Mouse (Mus musculus) liver, embryonic 11.5 days (tissue): ENCODE measurements around the gene Wnt5a. TPM values are rescaled to one million over a fixed set of nuclear protein-coding genes. Genes with fewer than 3 reads are reported as not detected.

ENCODE experiments used
- ATAC-seq: fragments of 200-750 bp; cut with Nextera tagmentation; replicated peaks from 2 replicates; pipeline ENCODE4 v1.8.0; 2017; ENCODE audit warnings: moderate number of reproducible peaks, mild to moderate bottlenecking, moderate TSS enrichment, moderate library complexity; ENCODE audit not compliant: low FRiP score
- DNase-seq: peaks from one replicate; pipeline ENCODE4 v3.0.0-alpha.2; 2017; ENCODE audit warnings: low spot score
- H3K27ac ChIP-seq: fragments of 300-500 bp; sonication (generic); 2 replicates; pipeline ENCODE4 v1.5.1; 2014; ENCODE audit warnings: mild to moderate bottlenecking, low read depth, low read length, control low read depth
- H3K27me3 ChIP-seq: fragments of 300-500 bp; sonication (generic); replicated peaks from 2 replicates; pipeline ENCODE4 v1.6.1; 2014; ENCODE audit warnings: low read length, mixed read lengths; ENCODE audit not compliant: control insufficient read depth, insufficient read depth
- H3K36me3 ChIP-seq: fragments of 300-500 bp; sonication (generic); 2 replicates; pipeline ENCODE4 v1.6.1; 2014; ENCODE audit warnings: mild to moderate bottlenecking, low read length, moderate library complexity, mixed read lengths; ENCODE audit not compliant: control insufficient read depth, insufficient read depth
- H3K4me1 ChIP-seq: fragments of 300-500 bp; sonication (generic); replicated peaks from 2 replicates; pipeline ENCODE4 v1.6.1; 2014; ENCODE audit warnings: low read length, mixed read lengths; ENCODE audit not compliant: control insufficient read depth, insufficient read depth
- H3K4me2 ChIP-seq: fragments of 300-500 bp; sonication (generic); 2 replicates; pipeline ENCODE4 v1.6.1; 2014; ENCODE audit warnings: mild to moderate bottlenecking, control low read depth, moderate library complexity
- H3K4me3 ChIP-seq: fragments of 300-500 bp; sonication (generic); 2 replicates; pipeline ENCODE4 v1.5.1; 2014; ENCODE audit warnings: low read depth, low read length, control low read depth
- H3K9ac ChIP-seq: fragments of 300-500 bp; sonication (generic); 2 replicates; pipeline ENCODE4 v1.6.1; 2014; ENCODE audit warnings: low read depth, low read length, control low read depth
- H3K9me3 ChIP-seq: fragments of 300-500 bp; sonication (generic); 2 replicates; pipeline ENCODE4 v1.6.1; 2016; ENCODE audit warnings: low read length, inconsistent platforms, mixed read lengths; ENCODE audit not compliant: control insufficient read depth
- WGBS: fragments of 180-500 bp; shearing (Covaris S2); extraction: QIAGEN DNeasy Blood & Tissue Kit; methylation state at CpG from one replicate; pipeline ENCODE4 v1.1.7; 2014; 5-methylcytosine and 5-hydroxymethylcytosine counted together
- polyA plus RNA-seq: library from polyadenylated mRNA; unstranded; fragments of >200 nt; fragmentation: Nextera tagmentation; extraction: Ambion mirVana; gene quantifications from 2 replicates; pipeline ENCODE4 v1.2.1, GENCODE M21; 2014

Gene Wnt5a
- polyA plus RNA-seq, 1 experiment from 2014 or later, result 3.7 TPM

GRCm38 (mm10) chr14:28506376-28506831 is 1.9 kb downstream of the Wnt5a start:
- peak overlapping the region; percentile 75 for H3K4me2 ChIP-seq
- H3K27me3 ChIP-seq, result peaks cover 95% of the 10 kb centered on the region
- DNase-seq, result peak; percentile 44
- H3K4me1 ChIP-seq, result no peaks in the 10 kb centered on the region
- ATAC-seq, result no peak
- no peaks in the 10 kb centered on the region for H3K9me3 ChIP-seq
- peak overlapping the region; percentile 55 for H3K4me3 ChIP-seq
- H3K36me3 ChIP-seq, result no peaks in the 10 kb centered on the region
- WGBS, result under 1% methylated on average over 29 of the region's 29 CpGs
- H3K27ac ChIP-seq, result no peak overlapping the region
- no peak overlapping the region for H3K9ac ChIP-seq

- Histone ChIP-seq H3K9me3 (no peaks in the 10 kb centered on the region), H3K4me2 (peak overlapping the region; percentile 75), H3K27me3 (peaks cover 97% of the 10 kb centered on the region), H3K4me3 (peak overlapping the region; percentile 55), H3K4me1 (no peaks in the 10 kb centered on the region), H3K27ac (no peak overlapping the region), H3K36me3 (no peaks in the 10 kb centered on the region), H3K9ac (no peak overlapping the region)
- no peak for DNase-seq
- WGBS, result 2% methylated on average over 15 of the region's 15 CpGs
- ATAC-seq, result no peak
These were observed 2.5 kb downstream of the Wnt5a start for GRCm38 (mm10) chr14:28507011-28507410.

- Histone ChIP-seq H3K9me3 (no peaks in the 10 kb centered on the region), H3K9ac (no peak overlapping the region), H3K36me3 (no peaks in the 10 kb centered on the region), H3K4me3 (peak overlapping the region; percentile 55), H3K27ac (no peak overlapping the region), H3K4me2 (peak overlapping the region; percentile 75), H3K27me3 (peaks cover 97% of the 10 kb centered on the region), H3K4me1 (no peaks in the 10 kb centered on the region)
- DNase-seq (peak; percentile 59), ATAC-seq (no peak)
- 1% methylated on average over 18 of the region's 18 CpGs for WGBS
These were observed 2.9 kb downstream of the Wnt5a start for GRCm38 (mm10) chr14:28507471-28507870.

- peaks cover 96% of the 10 kb centered on the region for H3K27me3 ChIP-seq
- peak overlapping the region; percentile 57 for H3K4me2 ChIP-seq
- H3K36me3 ChIP-seq, result no peaks in the 10 kb centered on the region
- no peaks in the 10 kb centered on the region for H3K4me1 ChIP-seq
- H3K9ac ChIP-seq, result no peak overlapping the region
- no peak for ATAC-seq
- H3K9me3 ChIP-seq, result no peaks in the 10 kb centered on the region
- 11% methylated on average over 27 of the region's 27 CpGs for WGBS
- no peak overlapping the region for H3K27ac ChIP-seq
- H3K4me3 ChIP-seq, result no peak overlapping the region
- no peak for DNase-seq
These were observed 4.0 kb downstream of the Wnt5a start for GRCm38 (mm10) chr14:28508288-28509258.

- Histone ChIP-seq H3K9ac (no peak overlapping the region), H3K4me2 (peak overlapping the region; percentile 57), H3K27me3 (peaks cover 87% of the 10 kb centered on the region), H3K27ac (no peak overlapping the region), H3K4me3 (peak overlapping the region; percentile 10), H3K4me1 (no peaks in the 10 kb centered on the region), H3K36me3 (no peaks in the 10 kb centered on the region), H3K9me3 (no peaks in the 10 kb centered on the region)
- DNase-seq, result peak; percentile 46
- WGBS, result 2% methylated on average over 47 of the region's 47 CpGs
- no peak for ATAC-seq
These were observed 5.1 kb downstream of the Wnt5a start for GRCm38 (mm10) chr14:28509441-28510340.

- Histone ChIP-seq H3K9ac (no peak overlapping the region), H3K4me1 (no peaks in the 10 kb centered on the region), H3K4me3 (peak overlapping the region; percentile 44), H3K4me2 (peak overlapping the region; percentile 57), H3K27me3 (peaks cover 82% of the 10 kb centered on the region), H3K9me3 (no peaks in the 10 kb centered on the region), H3K27ac (no peak overlapping the region), H3K36me3 (no peaks in the 10 kb centered on the region)
- DNase-seq (peak; percentile 37), ATAC-seq (no peak)
- WGBS, result 2% methylated on average over 29 of the region's 29 CpGs
These were observed 5.9 kb downstream of the Wnt5a start for GRCm38 (mm10) chr14:28510341-28511028.

GRCm38 (mm10) chr14:28511029-28511651 is 6.6 kb downstream of the Wnt5a start:
- H3K9ac ChIP-seq, result no peak overlapping the region
- peak overlapping the region; percentile 44 for H3K4me3 ChIP-seq
- no peak overlapping the region for H3K27ac ChIP-seq
- DNase-seq, result peak; percentile 36
- ATAC-seq, result no peak
- peaks cover 76% of the 10 kb centered on the region for H3K27me3 ChIP-seq
- under 1% methylated on average over 39 of the region's 41 CpGs for WGBS
- no peaks in the 10 kb centered on the region for H3K4me1 ChIP-seq
- H3K4me2 ChIP-seq, result peak overlapping the region; percentile 57
- no peaks in the 10 kb centered on the region for H3K36me3 ChIP-seq
- no peaks in the 10 kb centered on the region for H3K9me3 ChIP-seq
